Mouse (Mus musculus) G1E (cell line): Measurements from ENCODE around the gene Tbx2.

Source experiments
- CTCF ChIP-seq: IDR thresholded peaks from 2 replicates; pipeline ENCODE4 v1.5.1; 2012; ENCODE audit warnings: low read depth, low read length, inconsistent platforms, mixed read lengths
- GATA1 ChIP-seq: IDR thresholded peaks from 2 replicates; pipeline ENCODE4 v1.6.1; 2012; ENCODE audit warnings: borderline replicate concordance, low read length, inconsistent platforms, mixed read lengths
- GATA2 ChIP-seq: IDR thresholded peaks from 2 replicates; pipeline ENCODE4 v1.6.1; 2012; ENCODE audit warnings: low read depth, low read length, inconsistent platforms, borderline replicate concordance
- POLR2AphosphoS5 ChIP-seq: IDR thresholded peaks from 2 replicates; pipeline ENCODE4 v1.6.1; 2012; ENCODE audit warnings: low read depth, low read length, inconsistent platforms; ENCODE audit not compliant: insufficient replicate concordance
- TAL1 ChIP-seq: conservative IDR thresholded peaks from 2 replicates; pipeline ENCODE4 v1.6.1; 2012; ENCODE audit warnings: low read depth, low read length, inconsistent platforms, mixed read lengths

GRCm38 (mm10) chr11:85850233-85850632, 17.9 kb downstream of the Tbx2 start, which contains the start of gene Gm11444:
- TF ChIP-seq CTCF (no peak), TAL1 (no peak), POLR2AphosphoS5 (no peak), GATA1 (no peak), GATA2 (no peak)
